In the genomic region with DNA sequence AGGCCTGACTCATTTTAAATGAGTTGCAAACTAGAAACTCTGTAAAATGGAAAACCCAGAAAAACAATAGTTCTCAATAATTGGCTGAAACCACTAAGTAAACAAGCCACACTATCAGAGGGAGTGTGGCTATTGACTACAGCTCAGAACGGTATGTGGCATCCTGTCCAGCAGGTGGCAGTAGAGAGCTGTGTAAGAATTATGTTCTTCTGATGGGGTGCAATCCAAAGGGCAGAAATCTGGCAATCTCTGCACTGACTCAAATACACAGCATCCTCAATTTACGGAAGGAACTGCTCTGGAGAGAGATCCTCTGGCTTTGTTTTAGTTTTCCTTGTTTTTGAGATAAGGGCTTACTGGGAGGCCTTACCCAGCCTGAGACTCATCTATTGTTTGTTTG, we compare ENCODE assay signal across 9 mouse cellular contexts. TPM values are rescaled to one million over a fixed set of nuclear protein-coding genes. Genes with fewer than 3 reads are reported as not detected.
DNase-seq lines count a peak whose midpoint lies in the region; ATAC-seq lines count a peak whose summit lies in the region.
"Had no signal": no experiment of that assay in that cellular context is flagged by ENCODE, and none has a peak within 500 bp of the region (broad histone marks: within the 10 kb centered on the region; RNA-seq: fewer than 3 reads in every experiment).

No protein-coding gene starts in this region.

- no peak overlapping the region for H3K4me2 ChIP-seq in forebrain, embryonic 16.5 days (ENCODE audit: low read length)
- H3K4me2 ChIP-seq in hindbrain, embryonic 11.5 days (replicated peaks; ENCODE audit: low read depth, low read length), result no peak overlapping the region

- no peaks in the 10 kb centered on the region for H3K27me3 ChIP-seq in forebrain, embryonic 16.5 days (replicated peaks; ENCODE audit: control insufficient read depth, insufficient read depth, low read length)
- H3K27me3 ChIP-seq in hindbrain, embryonic 11.5 days (ENCODE audit: control insufficient read depth, insufficient read depth, low read length), result no peaks in the 10 kb centered on the region

- H3K9ac ChIP-seq in forebrain, embryonic 16.5 days (replicated peaks; ENCODE audit: low read depth, low read length), result no peak overlapping the region
- H3K9ac ChIP-seq in hindbrain, embryonic 11.5 days (ENCODE audit: low read depth, low read length), result no peak overlapping the region

- no peak overlapping the region for H3K4me3 ChIP-seq in forebrain, embryonic 16.5 days (replicated peaks; ENCODE audit: low read length)
- no peak overlapping the region for H3K4me3 ChIP-seq in hindbrain, embryonic 11.5 days (ENCODE audit: low read depth, low read length)

- H3K4me1 ChIP-seq in forebrain, embryonic 16.5 days (replicated peaks; ENCODE audit: control insufficient read depth, insufficient read depth, low read length), result no peaks in the 10 kb centered on the region
- H3K4me1 ChIP-seq in hindbrain, embryonic 11.5 days (replicated peaks; ENCODE audit: control insufficient read depth, insufficient read depth, low read length), result no peaks in the 10 kb centered on the region

- ATAC-seq in forebrain, embryonic 16.5 days, result peak; percentile 54; the same call in 1 of the 2 replicates
- ATAC-seq in hindbrain, embryonic 11.5 days (ENCODE audit: low FRiP score), result no peak

- no peaks in the 10 kb centered on the region for H3K36me3 ChIP-seq in forebrain, embryonic 16.5 days (ENCODE audit: control insufficient read depth, insufficient read depth)
- no peaks in the 10 kb centered on the region for H3K36me3 ChIP-seq in hindbrain, embryonic 11.5 days (ENCODE audit: control insufficient read depth, insufficient read depth, low read length)

- H3K27ac ChIP-seq in forebrain, embryonic 16.5 days (ENCODE audit: low read length), result no peak overlapping the region
- no peak overlapping the region for H3K27ac ChIP-seq in hindbrain, embryonic 11.5 days (ENCODE audit: low read depth, low read length)

- no peaks in the 10 kb centered on the region for H3K9me3 ChIP-seq in forebrain, embryonic 16.5 days (ENCODE audit: control insufficient read depth, low read length)
- H3K9me3 ChIP-seq in hindbrain, embryonic 11.5 days (ENCODE audit: control insufficient read depth, low read length), result no peaks in the 10 kb centered on the region

- peak; percentile 87 for DNase-seq in MN1 (ENCODE audit: low spot score)
- DNase-seq in c-Kit-positive CD71-positive TER-119-positive erythroid progenitor cells, embryonic 14.5 days (ENCODE audit: low spot score), result peak; percentile 76
- peak; percentile 92 for DNase-seq in hindbrain, embryonic 11.5 days (ENCODE audit: low spot score)
- peak; percentile 92 to 93 for DNase-seq in layer of hippocampus, postnatal 10 days (ENCODE audit: low spot score in 2 of 2)
- peak; percentile 72 to 89 for DNase-seq in lung, postnatal 4 days
- DNase-seq in right cerebral cortex, postnatal 14 days, result peak; percentile 87
- DNase-seq in urinary bladder, postnatal 36 days (ENCODE audit: low spot score in 2 of 2), result peak; percentile 86 to 87

- WGBS in forebrain, embryonic 16.5 days, result 2% methylated on average over 2 of the region's 2 CpGs
- 12% methylated on average over 2 of the region's 2 CpGs for WGBS in hindbrain, embryonic 11.5 days

RNA-seq across cellular contexts. Expression of a gene that starts 15.9 kb away (rescaled TPM):
- polyA plus RNA-seq in forebrain, embryonic 16.5 days (2015; fragmentation: Nextera tagmentation; extraction: Ambion mirVana), result 0.63 and 0.68 TPM in 2 replicates
- 0.53 and 1.0 TPM in 2 replicates for polyA plus RNA-seq in hindbrain, embryonic 11.5 days (2014; fragmentation: Nextera tagmentation; extraction: Ambion mirVana)
- under 1 TPM; 0.45 to 0.46 TPM for total RNA-seq in layer of hippocampus, postnatal 10 days (2021)
- polyA plus RNA-seq: small intestine, adult 2 months had no signal

RNA-seq across cellular contexts. Expression of a gene that starts 59.2 kb away (rescaled TPM):
- polyA plus RNA-seq in forebrain, embryonic 16.5 days (2015; fragmentation: Nextera tagmentation; extraction: Ambion mirVana), result 21.1 and 24.1 TPM in 2 replicates
- polyA plus RNA-seq in hindbrain, embryonic 11.5 days (2014; fragmentation: Nextera tagmentation; extraction: Ambion mirVana), result 15.1 TPM in 2 replicates
- total RNA-seq in layer of hippocampus, postnatal 10 days (2021), result 10 to 100 TPM; 33.9 to 34.7 TPM
